Mouse (Mus musculus) cortical plate, adult 2 months (tissue): ENCODE results near the gene Gpr37l1.

Experiments
- CTCF ChIP-seq: fragments of 200-500 bp; IDR thresholded peaks from 2 replicates; pipeline ENCODE4 v1.5.1; 2011; ENCODE audit warnings: mild to moderate bottlenecking, control low read depth, low read length; ENCODE audit not compliant: insufficient read depth; ENCODE audit errors: extremely low read depth
- POLR2A ChIP-seq: fragments of 200-500 bp; IDR thresholded peaks from 2 replicates; pipeline ENCODE4 v1.6.1; 2011; ENCODE audit warnings: mild to moderate bottlenecking, low read length, control low read depth; ENCODE audit not compliant: insufficient read depth; ENCODE audit errors: extremely low read depth

DNA sequence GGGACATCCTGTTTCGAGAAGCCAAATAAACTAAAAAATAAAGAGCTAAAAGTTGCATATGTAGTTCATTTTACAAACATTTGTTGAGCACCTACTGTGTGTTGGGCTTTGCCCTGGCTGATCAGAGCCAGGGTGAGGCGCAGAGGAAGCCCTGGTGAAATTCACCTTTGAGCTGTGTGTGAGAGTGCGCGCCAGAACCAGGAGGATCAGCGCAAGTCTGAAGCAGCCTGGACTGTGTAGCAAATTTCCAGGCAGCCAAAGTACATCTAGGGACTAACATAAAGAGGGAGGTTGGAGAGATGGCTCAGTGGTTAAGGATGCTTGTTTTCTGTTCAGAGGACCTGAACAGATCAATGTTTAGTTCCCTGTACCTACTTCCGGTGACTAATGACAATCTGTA is 5.8 kb upstream of the Gpr37l1 start:
- no peak for TF ChIP-seq POLR2A
- TF ChIP-seq CTCF, result no peak
